Mouse (Mus musculus): ENCODE results near the gene Uvssa.
A peak's percentile ranks its signal among the peaks of the same experiment; 100 is the strongest.
"Not testable (repeated sequence)": the region's sequence is repeated elsewhere in the genome, so short reads cannot be mapped to it uniquely, and the experiment has no call there.

Uvssa gene

DNA sequence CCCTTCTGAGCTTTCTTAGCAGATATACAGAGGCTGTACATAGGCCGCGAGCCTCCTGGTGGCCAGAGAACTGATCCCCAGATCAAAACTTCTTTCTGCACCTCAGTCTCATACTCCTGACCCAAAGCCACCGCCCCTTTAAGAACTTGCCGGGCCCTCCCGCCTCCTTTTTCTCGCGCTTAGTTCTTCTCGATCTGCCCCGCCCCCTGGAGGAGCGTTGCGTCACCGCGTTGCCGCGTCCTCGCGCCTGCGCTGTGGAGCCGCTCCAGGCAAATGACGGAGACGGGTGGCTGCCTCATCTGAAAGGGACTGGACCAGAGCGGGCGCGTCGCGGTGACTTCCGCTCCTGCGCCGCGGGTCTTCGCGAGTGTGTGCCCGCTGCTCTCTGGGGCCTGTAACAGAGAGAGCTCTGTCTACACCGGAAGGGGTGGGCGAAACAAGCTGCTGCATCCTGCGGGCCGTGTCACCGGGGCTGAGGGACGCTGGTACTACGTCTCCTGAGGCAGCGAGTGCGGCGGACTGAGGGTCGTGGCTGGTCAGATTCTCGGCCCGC is at the start of gene Uvssa:
TSS of gene Uvssa (plus strand) at position 248 of the 553 bp plus-strand sequence.
- DNase-seq, result peak; percentile 99

DNA sequence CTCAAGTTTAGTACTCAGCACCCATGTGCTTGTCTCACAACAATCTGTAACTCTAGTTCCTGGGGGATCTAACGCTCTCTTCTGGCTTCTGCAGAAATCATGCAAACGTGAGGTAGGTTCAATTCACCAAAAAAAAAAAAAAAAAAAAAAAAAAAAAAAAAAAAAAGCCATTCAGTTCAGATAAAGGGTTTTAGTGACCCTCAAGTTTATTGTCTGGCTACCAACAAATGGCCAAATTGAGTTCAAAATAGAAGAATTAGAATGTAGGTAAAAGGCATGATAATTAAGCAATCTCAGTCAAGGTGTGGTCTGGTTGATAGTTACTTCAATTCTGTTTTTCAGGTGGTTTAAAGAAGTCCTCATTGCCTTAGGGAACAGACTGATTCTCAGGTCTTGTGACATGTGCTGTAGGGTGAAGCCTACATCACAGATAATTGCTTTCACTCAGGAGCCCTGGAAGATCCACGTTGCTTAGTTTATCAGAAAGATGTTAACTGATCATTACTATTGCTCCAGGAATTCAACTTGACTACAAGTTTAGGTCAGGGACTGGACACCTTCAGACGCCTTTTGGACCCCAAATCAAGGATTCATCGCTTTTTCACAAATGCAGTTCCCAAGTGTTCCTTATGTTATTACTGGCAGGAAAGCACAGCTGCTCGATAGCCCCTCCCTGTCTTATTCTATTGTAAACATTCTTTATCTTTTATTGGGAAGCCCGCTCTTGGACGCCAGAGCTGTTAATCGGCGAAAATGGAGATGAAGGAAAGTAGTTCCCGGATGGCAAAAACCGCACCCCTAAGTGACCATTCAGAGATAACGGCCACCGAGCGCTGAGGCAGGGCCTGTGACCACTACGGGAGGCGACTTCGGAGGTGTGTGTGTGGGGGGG is 43.7 kb upstream of the Uvssa start:
- no peak for DNase-seq

DNA sequence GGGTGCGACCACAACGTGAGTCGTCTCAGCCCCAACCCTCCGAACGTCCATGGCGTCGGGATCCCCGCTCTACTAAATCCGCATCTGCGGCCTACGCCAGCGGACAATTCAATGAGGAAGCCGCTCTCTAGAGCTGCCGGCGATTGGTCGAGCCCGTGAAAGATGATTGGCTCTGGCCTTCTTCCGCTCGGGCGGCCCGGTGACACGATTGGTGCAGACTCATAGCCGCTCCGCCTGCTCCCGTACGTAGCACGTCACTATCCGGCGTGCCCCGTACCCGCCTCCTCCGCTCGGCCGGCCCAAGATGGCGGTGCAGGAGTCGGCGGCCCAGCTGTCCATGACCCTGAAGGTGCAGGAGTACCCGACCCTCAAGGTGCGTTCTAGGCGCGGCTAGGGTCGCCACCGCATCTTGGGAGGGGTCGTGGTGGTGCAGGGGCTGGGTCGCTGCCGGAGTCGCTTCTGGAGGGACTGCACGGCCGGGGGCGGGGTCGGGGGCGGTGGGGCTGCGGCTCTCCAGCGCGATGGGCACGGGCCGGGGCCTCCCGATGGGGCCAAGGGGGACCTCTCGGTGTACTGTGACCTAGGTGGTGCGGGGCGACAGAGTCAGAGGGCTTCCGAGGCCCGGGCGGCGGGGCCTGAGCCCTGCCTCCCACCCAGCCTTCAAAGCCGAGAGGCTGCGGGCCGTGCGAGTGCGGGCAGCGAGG is 42.9 kb upstream of the Uvssa start, which contains the start of gene Maea:
TSS of gene Maea (plus strand) at position 237 of the 704 bp plus-strand sequence.
- peak; percentile 96 for DNase-seq

DNA sequence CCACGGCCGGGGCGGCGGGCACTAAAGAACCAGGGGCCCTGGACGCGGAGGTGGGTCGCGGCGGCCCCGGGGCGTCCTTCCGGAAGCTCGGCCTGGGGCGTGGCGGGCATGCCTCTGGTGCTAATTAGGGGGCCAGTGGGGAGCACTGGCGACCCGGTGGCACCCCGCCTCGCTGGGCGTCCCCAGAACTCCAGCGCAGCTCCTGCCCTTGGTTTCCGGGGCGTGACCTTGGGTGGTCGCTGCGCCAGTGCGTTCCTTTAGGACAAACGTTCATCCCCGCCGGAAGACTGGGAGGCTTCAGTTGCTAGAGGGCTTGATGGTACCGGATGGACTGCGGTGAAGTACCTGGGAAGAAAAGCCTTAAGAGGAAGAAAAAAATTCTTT is 42.4 kb upstream of the Uvssa start:
- DNase-seq, result no peak

DNA sequence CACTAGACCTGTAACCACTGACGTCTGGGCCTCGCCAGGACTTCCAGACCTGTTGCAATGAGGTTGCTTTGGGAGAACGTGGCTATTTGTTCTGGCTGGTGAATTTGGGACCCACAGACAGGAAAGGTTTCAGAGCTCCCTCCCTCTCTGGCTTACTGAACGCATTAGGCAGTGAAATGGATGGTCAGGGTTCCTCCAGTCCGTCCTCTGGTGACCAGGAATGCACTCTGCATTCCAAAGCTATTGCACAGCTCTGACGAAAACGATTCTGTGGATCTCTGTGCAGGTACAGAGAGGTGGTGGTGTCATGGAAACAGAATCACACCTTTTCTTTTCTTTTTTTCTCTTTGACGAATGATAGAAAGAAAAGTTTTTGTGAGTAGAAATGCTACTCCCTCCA is 41.1 kb upstream of the Uvssa start:
- DNase-seq, result no peak

DNA sequence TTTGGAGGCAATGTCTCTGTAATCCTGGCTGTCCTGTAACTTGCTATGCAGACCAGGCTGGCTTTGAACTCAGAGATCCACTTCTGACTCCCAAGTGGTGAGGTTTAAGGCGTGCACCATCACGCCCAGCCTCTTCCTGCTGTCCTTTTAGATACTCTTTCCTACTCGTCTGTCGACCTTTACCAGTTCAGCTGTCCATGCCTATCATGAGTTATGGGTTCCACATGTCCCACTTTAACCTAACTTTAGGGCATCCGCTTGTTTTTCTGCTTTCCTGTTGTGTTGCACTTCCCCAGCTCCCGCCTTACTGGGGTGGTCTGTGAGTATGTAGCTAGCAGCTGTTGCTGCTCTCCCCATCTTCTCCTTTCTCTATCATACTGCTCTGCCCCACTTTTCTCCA is 37.2 kb upstream of the Uvssa start:
- no peak for DNase-seq

DNA sequence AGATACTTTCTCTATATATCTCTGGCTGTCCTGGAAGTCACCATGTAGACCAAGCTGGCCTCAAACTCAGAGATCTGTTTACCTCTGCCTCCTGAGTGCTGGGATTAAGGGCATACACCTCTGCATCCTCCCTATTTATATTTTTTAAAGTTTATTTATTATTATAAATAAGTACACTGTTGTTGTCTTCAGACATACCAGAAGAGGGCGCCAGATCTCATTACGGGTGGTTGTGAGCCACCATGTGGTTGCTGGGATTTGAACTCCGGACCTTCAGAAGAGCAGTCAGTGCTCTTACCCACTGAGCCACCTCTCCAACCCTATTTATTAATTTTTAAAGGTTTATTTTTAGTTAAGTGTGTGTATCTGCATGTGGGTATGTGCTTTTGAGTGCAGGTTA is 36.1 kb upstream of the Uvssa start:
- not testable (repeated sequence) for DNase-seq

DNA sequence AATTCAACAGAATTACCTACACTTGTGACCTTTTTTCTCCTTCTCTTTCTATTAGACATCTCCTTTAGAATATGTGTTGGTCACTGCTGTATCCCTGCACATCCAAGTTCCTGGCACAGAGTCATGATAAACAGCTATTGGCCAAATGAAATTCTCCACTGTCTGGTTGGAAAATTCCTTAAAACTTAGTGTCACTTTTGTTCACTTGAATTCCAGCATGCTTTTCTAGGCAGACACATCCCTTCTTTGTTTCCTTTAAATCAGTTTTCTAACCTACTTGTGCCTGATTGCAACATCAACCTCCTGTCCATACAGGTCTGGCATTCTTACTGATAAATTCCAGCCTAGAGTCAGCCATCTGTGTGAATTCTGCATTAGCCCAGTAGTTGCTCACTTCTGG is 35.5 kb upstream of the Uvssa start:
- DNase-seq, result no peak

DNA sequence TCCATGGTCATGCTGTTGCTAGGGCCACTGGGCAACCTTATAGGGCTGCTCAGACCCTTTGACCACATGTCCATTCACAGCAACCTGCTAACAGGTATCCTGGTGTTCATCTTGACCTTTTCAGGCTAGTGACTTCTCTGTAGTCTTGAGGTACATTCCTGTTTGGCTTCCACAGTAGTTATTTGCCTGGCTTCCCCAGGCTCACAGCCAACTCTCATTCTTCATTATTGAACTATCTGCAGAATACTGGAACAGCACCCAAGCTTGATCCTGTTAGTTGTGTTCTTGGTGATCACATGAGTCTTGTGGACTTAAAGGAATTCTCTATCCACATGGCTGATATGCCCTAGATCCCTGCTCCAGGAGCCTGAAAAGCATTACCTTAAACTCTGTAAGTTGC is 34.8 kb upstream of the Uvssa start:
- DNase-seq, result no peak

DNA sequence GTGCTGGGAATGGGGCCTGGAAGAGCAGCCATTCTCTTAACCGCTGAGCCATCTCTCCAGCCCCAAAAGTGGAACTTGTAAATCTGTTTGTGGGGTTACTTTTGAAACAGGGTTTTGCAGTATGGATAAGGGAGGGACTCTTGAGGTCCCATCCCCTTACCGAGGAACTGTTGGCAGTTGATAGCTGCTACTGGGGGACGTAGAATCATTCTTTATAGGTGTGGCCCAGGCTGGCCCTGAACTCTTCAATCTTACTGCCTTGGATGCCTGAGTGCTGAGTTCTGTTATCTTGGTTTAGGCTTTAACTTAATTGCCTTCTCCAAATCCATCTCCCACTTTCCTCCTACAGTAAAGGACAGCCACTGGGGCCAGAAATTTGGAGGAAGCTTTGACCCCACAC is 34.3 kb upstream of the Uvssa start:
- no peak for DNase-seq

DNA sequence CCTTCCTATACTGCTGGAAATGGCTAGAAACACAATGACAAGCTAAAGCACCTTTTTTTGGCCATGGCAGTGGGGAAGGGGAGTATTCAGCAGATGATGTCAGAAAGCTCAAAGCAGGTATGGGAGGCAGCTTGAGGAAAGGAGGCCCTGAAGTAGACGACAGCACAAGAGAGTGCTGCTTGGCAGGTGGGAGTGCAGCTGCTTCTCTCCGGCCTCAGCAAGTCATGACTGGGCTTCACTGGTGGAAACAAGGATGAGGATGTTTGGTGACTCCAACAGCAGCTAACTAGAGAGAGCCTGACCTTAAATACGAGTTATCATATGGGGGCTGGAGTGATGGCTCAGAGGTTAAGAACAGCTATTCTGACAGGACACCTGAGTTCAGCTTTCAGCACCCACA is 30.7 kb upstream of the Uvssa start:
- no peak for DNase-seq

DNA sequence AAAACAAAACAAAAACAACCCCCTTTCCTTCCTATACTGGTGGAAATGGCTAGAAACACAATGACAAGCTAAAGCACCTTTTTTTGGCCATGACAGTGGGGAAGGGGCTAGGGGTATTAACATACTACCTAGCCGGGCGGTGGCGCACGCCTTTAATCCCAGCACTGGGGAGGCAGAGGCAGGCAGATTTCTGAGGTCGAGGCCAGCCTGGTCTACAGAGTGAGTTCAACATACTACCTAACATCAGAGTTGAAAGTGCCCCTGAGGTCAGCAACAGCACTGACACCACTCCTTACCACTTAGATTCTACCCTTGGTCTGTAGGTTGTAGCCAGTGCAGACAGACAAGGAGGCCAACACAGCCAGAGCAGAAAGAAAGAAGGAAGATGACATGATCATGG is 29.1 kb upstream of the Uvssa start:
- no peak for DNase-seq

DNA sequence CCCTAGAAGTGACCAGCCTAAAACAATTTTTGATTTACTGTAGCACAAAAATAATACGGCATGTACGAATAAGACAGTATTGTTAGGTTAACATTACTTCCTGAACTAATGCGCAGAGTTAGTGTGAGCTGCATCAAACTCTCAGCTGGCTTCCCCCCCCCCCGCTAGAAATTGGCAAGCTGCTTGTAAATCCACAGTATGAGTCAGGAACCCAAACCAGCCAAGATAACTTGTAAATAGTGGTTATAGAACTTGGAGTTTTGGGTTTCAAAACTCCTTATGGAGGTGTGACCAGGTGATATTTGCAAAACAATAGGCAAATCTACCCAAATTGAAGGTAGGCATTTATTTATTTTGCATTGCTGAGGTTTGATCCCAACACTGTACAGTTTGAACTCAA is 28.6 kb upstream of the Uvssa start:
- DNase-seq, result no peak

DNA sequence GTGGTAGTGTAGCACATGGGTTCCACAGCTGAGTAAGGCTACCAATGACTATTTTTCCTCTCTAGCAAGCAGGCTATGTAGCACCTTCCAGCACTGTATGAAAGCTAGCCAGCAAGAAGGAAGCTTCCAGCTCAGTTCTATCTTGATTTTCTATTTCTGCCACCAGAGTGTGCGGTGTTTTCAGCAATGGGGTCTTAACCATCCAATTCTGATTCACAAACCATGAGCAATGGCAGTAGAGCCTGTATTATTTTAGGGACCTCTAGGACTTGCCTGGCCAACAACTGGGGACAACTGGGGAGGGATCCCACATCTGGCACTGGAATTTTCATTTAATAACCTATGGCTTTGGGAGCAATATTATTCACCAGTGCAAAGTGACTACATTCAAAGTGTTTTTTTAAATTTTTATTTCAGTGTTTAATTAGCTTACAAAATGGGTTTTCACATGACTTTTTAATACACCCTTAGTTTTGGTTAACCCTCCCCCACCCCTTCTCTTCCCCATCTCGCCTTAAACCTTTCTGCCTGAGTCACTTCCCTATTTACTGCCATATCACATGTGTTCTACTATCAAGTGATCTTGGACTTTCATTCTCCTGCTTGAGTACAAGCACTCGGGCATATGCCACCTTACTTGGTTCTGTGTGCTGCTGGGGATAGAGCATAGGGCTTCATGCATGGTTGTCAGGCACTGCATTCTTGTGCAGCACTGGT is 26.6 kb upstream of the Uvssa start:
- no peak for DNase-seq

DNA sequence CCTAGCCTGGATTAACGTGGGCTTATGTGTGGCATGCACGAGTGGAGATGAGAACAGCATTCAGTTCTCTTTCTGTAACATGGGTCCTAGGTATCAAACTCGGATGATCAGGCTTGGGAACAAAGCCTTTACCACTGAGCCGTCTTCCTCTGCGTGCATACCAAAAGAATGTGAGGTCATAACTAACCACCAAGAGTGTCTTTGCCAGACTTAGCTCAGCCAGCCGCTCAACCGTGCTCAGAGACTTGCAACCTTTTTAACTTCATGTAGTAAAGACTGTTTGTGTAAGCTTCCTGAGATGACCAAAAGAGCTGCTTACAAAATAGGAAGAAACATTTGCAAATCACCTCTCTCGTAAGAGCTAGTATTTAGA is 26.1 kb upstream of the Uvssa start:
- DNase-seq, result no peak

DNA sequence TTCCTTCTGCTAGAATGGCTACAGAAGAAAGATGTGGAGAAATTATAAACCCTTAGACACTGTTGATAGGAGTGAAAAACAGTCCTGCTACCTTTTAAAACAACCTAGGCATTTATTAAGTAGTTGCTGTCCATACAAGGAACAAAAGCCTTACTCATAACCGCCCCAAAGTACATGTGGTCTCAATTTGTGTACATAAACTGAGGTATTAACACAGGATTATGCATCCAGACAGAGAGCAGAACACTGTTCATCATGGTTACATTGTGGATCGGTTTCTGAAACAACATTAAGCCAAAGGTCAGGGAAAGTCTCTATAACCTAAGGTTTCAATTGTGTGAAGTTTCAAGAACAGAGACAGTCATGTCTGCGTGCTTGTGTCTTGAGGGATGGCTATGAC is 25.3 kb upstream of the Uvssa start:
- DNase-seq, result no peak

DNA sequence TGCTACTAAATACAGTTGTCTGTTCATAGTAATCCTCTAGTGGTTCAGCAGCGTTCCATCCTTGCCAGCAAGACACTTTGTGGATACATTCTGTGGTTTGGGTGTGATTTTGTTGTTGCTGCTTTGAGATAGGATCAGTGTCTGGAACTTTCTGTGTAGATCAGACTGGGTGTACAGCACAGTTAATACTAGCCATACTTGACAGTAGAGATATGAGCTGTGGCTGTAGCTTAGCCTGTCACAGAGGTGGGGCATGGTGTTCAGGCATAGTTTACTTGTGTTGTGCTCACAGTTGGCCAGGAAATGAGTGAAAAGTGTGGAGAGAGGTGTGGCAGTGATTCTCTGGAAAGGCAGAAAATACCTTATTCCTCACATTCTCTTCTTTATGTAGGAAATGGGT is 20.9 kb upstream of the Uvssa start:
- no peak for DNase-seq

DNA sequence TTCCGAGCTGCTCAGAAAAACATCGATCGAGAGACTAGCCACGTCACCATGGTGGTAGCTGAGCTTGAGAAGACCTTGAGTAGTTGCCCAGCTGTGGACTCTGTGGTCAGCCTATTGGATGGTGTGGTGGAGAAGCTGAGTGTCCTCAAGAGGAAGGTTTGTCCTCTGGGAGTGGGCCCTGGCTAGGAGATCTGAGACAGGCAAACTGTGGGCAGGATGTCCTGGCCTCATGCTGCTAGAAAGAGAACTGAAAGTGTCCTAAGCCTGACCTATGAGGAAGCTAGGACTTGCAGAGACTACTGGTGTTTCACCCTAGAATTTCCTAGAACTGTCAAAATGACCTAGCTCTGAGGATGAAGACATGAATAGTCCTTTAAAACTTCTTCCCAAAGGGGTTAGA is 19.9 kb upstream of the Uvssa start:
- no peak for DNase-seq

DNA sequence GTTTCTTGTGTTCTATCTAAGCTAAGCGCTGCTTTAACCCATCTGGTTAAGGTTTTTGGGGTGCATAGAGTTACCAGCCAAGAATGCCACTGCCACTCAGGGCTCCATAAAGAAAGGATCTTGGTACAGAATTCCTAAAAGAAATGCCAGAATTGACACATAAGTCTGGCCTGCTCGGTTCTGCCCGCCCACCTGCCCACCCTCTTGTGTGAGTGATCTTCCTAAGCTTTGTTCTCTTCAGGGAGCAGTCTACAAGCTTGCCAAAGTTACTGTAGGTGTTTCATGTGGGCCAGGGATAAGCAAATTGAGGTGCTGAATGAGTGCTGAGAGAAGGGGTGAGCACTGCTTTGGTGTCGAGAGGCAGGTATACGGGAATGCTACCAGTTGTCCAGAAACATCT is 15.1 kb upstream of the Uvssa start:
- DNase-seq, result no peak

DNA sequence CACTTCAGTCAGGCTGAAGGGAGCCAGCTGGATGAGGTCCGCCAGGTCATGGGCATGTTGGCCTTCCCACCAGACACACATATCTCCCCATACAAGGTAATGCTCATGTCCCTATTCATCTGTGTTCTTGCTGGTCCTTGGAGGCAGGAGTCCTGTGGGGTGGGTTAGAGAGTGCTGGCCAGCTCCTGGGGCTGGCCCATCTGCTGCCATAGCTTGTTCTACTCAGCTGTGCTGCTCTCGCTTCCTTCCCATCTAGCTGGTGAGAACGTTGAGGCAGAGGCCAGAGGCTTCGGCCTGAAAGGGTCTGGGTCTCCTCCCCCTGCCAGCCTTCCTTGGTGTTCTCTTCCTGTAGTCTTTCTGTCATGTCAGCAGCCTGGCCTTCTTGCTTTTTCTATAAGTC is 9.7 kb upstream of the Uvssa start:
- no peak for DNase-seq

DNA sequence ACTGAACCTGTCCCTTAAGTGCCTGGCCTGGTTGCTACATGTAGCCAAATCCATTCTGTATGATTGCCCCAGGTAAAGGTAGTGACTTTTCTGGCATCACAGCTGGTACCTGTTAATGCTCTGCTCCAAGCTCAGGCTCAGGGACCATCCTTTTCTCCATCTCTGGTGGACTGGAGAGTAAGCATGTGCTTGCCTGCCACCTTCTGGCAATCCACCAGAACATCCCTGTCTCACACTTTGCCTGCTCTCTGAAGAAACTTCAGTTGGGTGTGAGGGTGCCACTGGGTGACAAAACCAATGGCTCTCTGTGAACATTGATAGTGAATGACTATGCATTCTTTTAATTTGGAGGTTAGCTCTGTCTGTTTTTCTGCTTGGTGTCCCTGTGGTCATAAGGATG is 7.2 kb upstream of the Uvssa start:
- DNase-seq, result no peak

DNA sequence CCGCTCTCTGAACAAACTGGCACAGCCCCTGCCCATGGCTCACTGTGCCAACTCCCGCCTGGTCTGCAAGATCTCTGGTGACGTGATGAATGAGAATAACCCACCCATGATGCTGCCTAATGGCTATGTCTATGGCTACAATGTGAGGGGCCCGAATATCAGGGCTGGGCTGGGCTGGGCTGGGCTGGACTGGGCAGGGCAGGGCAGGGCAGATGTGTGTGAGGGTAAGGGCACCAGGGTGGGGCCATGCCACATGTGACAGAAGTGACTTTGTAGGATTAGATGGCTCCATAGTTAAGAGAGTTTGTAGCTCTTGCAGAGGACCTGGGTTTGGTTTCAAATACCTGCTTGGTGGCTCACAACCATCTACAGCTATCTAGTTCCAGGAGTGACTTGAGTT is 6.7 kb upstream of the Uvssa start:
- DNase-seq, result no peak

DNA sequence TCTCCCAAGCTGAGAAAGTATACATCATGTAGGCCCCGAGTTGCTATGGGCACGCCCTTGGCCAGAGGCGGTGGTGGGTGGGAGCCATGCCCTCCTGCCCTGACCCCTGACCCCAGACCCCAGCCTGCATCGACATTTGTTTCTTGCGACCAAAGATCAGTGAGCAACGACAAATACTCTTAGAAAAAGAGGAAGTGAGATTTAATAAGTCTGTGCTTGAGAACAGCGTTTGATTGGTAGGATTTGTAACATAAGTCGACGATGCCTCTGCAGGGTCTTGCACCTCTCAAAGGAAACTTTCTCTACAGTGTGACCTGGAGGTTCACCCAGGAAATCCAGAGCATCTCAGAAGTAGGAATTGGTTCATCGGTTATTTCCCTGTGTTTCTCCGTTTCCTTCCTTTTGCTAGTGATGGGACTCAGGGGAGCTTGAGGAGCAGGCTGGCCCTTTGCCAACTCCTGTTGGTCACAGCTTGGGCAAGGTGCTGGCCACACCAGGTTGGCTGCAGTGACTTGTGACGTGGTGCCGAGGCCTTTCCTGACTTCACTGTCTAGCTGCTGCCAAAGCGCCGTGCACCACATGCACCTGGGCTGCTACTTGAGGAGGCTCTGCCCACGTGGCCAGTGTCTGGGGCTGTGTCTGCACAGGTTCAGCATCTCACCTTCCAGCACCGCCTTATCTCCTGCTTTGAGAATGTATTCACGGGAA is 5.9 kb upstream of the Uvssa start:
- DNase-seq, result peak; percentile 58
